Mouse (Mus musculus): Measurements from ENCODE around the gene Olfr1255. TPM values are rescaled to one million over a fixed set of nuclear protein-coding genes. Genes with fewer than 3 reads are reported as not detected.

Olfr1255 gene
- polyA plus RNA-seq (2017; shearing (Covaris generic)) = not detected

GRCm38 (mm10) chr2:89811751-89812150 lies at the start of gene Olfr1255:
TSS of gene Olfr1255 (plus strand) at chr2:89812051.

GRCm38 (mm10) chr2:89793519-89793918 lies 18.3 kb upstream of the Olfr1255 start, which contains the start of gene Olfr1254:
TSS of gene Olfr1254 (minus strand) at chr2:89793619.

GRCm38 (mm10) chr2:89841455-89841854 lies 29.6 kb downstream of the Olfr1255 start, which contains the start of gene Olfr1256:
TSS of gene Olfr1256 (minus strand) at chr2:89841555.

DNA sequence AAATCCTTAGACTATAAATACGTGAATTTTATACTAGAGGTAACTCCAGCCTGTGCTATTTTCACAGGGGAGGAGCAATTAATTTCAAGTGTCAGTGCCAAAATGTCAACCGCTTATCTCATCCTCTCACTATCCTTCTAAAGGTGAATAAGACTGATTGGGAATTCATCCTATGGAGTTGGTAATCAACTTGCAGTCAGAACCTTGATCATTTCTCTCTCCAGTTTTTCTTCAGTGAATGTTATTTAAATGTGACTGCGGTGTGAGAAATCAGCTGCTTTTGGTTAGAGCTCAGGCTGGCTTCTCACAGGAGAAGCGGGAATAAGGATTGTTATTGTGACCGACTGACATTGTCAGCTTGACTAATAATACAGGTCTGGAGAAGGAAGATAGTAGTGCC lies 36.3 kb downstream of the Olfr1255 start, which contains the start of gene Olfr48:
Olfr48 (minus strand) TSS at position 101 of the 400 bp plus-strand sequence.

Other genes with a start within 250 kb of the Olfr1255 start
- gene Olfr1245, start 233.6 kb upstream of the Olfr1255 start, polyA plus RNA-seq (2017; shearing (Covaris generic)) = not detected
- not detected for gene Olfr1246, start 218.9 kb upstream of the Olfr1255 start, polyA plus RNA-seq (2017; shearing (Covaris generic))
- gene Olfr1247, start 197.9 kb upstream of the Olfr1255 start, polyA plus RNA-seq (2017; shearing (Covaris generic)) = not detected
- gene Olfr1248, start 193.8 kb upstream of the Olfr1255 start, polyA plus RNA-seq (2017; shearing (Covaris generic)) = not detected
- gene Olfr1249, start 177.1 kb upstream of the Olfr1255 start, polyA plus RNA-seq (2017; shearing (Covaris generic)) = not detected
- not detected for gene Olfr1250, start 150.6 kb upstream of the Olfr1255 start, polyA plus RNA-seq (2017; shearing (Covaris generic))
- gene Olfr1251, start 140.1 kb upstream of the Olfr1255 start, polyA plus RNA-seq (2017; shearing (Covaris generic)) = not detected
- gene Olfr1252, start 87.0 kb upstream of the Olfr1255 start, polyA plus RNA-seq (2017; shearing (Covaris generic)) = not detected
- gene Olfr1253, start 55.0 kb upstream of the Olfr1255 start, polyA plus RNA-seq (2017; shearing (Covaris generic)) = not detected
- not detected for gene Olfr1254, start 18.4 kb upstream of the Olfr1255 start, polyA plus RNA-seq (2017; shearing (Covaris generic))
- gene Olfr1256, start 29.5 kb downstream of the Olfr1255 start, polyA plus RNA-seq (2017; shearing (Covaris generic)) = not detected
- not detected for gene Olfr48, start 36.2 kb downstream of the Olfr1255 start, polyA plus RNA-seq (2017; shearing (Covaris generic))
- not detected for gene Olfr1257, start 66.4 kb downstream of the Olfr1255 start, polyA plus RNA-seq (2017; shearing (Covaris generic))
- not detected for gene Olfr1258, start 115.3 kb downstream of the Olfr1255 start, polyA plus RNA-seq (2017; shearing (Covaris generic))
- not detected for gene Olfr1259, start 136.6 kb downstream of the Olfr1255 start, polyA plus RNA-seq (2017; shearing (Covaris generic))
- 0.11 TPM for gene Olfr1260, start 162.3 kb downstream of the Olfr1255 start, polyA plus RNA-seq (2017; shearing (Covaris generic))
- gene Olfr1261, start 179.2 kb downstream of the Olfr1255 start, polyA plus RNA-seq (2017; shearing (Covaris generic)) = not detected
- not detected for gene Olfr1262, start 188.1 kb downstream of the Olfr1255 start, polyA plus RNA-seq (2017; shearing (Covaris generic))
- not detected for gene Olfr1263, start 200.1 kb downstream of the Olfr1255 start, polyA plus RNA-seq (2017; shearing (Covaris generic))
- gene Olfr1264, start 213.5 kb downstream of the Olfr1255 start, polyA plus RNA-seq (2017; shearing (Covaris generic)) = not detected
- gene Olfr1265, start 223.3 kb downstream of the Olfr1255 start, polyA plus RNA-seq (2017; shearing (Covaris generic)) = 0.10 TPM

Data from naive thymus-derived CD4-positive, alpha-beta T cell, adult 5 months (primary cell).